Mouse (Mus musculus): ENCODE measurements around the gene Wdr20. TPM values are rescaled to one million over a fixed set of nuclear protein-coding genes. Genes with fewer than 3 reads are reported as not detected.
A peak's percentile ranks its signal among the peaks of the same experiment; 100 is the strongest.

The Wdr20 gene
- total RNA-seq, 2 experiments from 2014 or later = 36.9 to 42.8 TPM

- no peak for DNase-seq (ENCODE audit: low spot score in 2 of 2)
Observed at GRCm38 (mm10) chr12:110775628-110776426, 38.1 kb downstream of the Wdr20 start.

GRCm38 (mm10) chr12:110777853-110778252 is 40.1 kb downstream of the Wdr20 start:
- DNase-seq (ENCODE audit: low spot score in 2 of 2) = no peak

- DNase-seq (ENCODE audit: low spot score in 2 of 2) = no peak
Observed at GRCm38 (mm10) chr12:110779296-110779695, 41.6 kb downstream of the Wdr20 start.

GRCm38 (mm10) chr12:110781181-110781580 is 43.4 kb downstream of the Wdr20 start:
- DNase-seq (ENCODE audit: low spot score in 2 of 2) = peak in 1 of 2 experiments; percentile 63

GRCm38 (mm10) chr12:110782278-110782677 is 44.5 kb downstream of the Wdr20 start:
- no peak for DNase-seq (ENCODE audit: low spot score in 2 of 2)

- DNase-seq (ENCODE audit: low spot score in 2 of 2) = no peak
Observed at GRCm38 (mm10) chr12:110784211-110784610, 46.5 kb downstream of the Wdr20 start.

- DNase-seq (ENCODE audit: low spot score in 2 of 2) = peak in 1 of 2 experiments; percentile 57
Observed at GRCm38 (mm10) chr12:110786243-110786642, 48.5 kb downstream of the Wdr20 start.

GRCm38 (mm10) chr12:110790580-110790979 is 52.8 kb downstream of the Wdr20 start:
- DNase-seq (ENCODE audit: low spot score in 2 of 2) = no peak

GRCm38 (mm10) chr12:110791026-110791425 is 53.3 kb downstream of the Wdr20 start:
- DNase-seq (ENCODE audit: low spot score in 2 of 2) = no peak

GRCm38 (mm10) chr12:110795035-110795434 is 57.3 kb downstream of the Wdr20 start:
- DNase-seq (ENCODE audit: low spot score in 2 of 2) = no peak

- DNase-seq (ENCODE audit: low spot score in 2 of 2) = no peak
Observed at GRCm38 (mm10) chr12:110796748-110797147, 59.0 kb downstream of the Wdr20 start.

GRCm38 (mm10) chr12:110797202-110797601 is 59.5 kb downstream of the Wdr20 start:
- DNase-seq (ENCODE audit: low spot score in 2 of 2) = no peak

- DNase-seq (ENCODE audit: low spot score in 2 of 2) = no peak
Observed at GRCm38 (mm10) chr12:110797842-110798431, 60.2 kb downstream of the Wdr20 start.

- no peak for DNase-seq (ENCODE audit: low spot score in 2 of 2)
Observed at GRCm38 (mm10) chr12:110799226-110799625, 61.5 kb downstream of the Wdr20 start.

- DNase-seq (ENCODE audit: low spot score in 2 of 2) = no peak
Observed at GRCm38 (mm10) chr12:110801876-110802464, 64.2 kb downstream of the Wdr20 start.

GRCm38 (mm10) chr12:110802674-110803297 is 65.0 kb downstream of the Wdr20 start:
- DNase-seq (ENCODE audit: low spot score in 2 of 2) = no peak

- no peak for DNase-seq (ENCODE audit: low spot score in 2 of 2)
Observed at GRCm38 (mm10) chr12:110804261-110804660, 66.5 kb downstream of the Wdr20 start.

GRCm38 (mm10) chr12:110806301-110806970 is 68.7 kb downstream of the Wdr20 start:
- DNase-seq (ENCODE audit: low spot score in 2 of 2) = no peak

- no peak for DNase-seq (ENCODE audit: low spot score in 2 of 2)
Observed at GRCm38 (mm10) chr12:110808430-110808829, 70.7 kb downstream of the Wdr20 start.

- no peak for DNase-seq (ENCODE audit: low spot score in 2 of 2)
Observed at GRCm38 (mm10) chr12:110808848-110809247, 71.1 kb downstream of the Wdr20 start.

- no peak for DNase-seq (ENCODE audit: low spot score in 2 of 2)
Observed at GRCm38 (mm10) chr12:110813132-110813531, 75.4 kb downstream of the Wdr20 start.

All from layer of hippocampus, postnatal 14 days (tissue).